Mouse (Mus musculus) effector memory CD4-positive, alpha-beta T cell, adult 7 months (primary cell): ENCODE data around the gene Mmp7. TPM values are rescaled to one million over a fixed set of nuclear protein-coding genes. Genes with fewer than 3 reads are reported as not detected.

Experiments
- polyA plus RNA-seq: library from polyadenylated mRNA; unstranded; fragments of 100-300 nt; shearing (Covaris generic); gene quantifications from one replicate; pipeline ENCODE4 v1.2.1, GENCODE M21; 2017

The Mmp7 gene
- not detected for polyA plus RNA-seq

GRCm38 (mm10) chr9:7691790-7692189 lies at the start of gene Mmp7:
Gene Mmp7 (plus strand): TSS chr9:7692090.

Other genes starting within 250 kb of the Mmp7 start
- not detected for gene Mmp3, start 246.3 kb upstream of the Mmp7 start, polyA plus RNA-seq
- 1.2 TPM for gene Mmp10, start 189.7 kb upstream of the Mmp7 start, polyA plus RNA-seq
- gene Mmp8, start 133.6 kb upstream of the Mmp7 start, polyA plus RNA-seq: not detected
- gene Mmp27, start 120.7 kb upstream of the Mmp7 start, polyA plus RNA-seq: not detected
- not detected for gene Mmp20, start 63.9 kb upstream of the Mmp7 start, polyA plus RNA-seq
- 366 TPM for gene Tmem123, start 72.0 kb downstream of the Mmp7 start, polyA plus RNA-seq
- gene Birc2, start 145.0 kb downstream of the Mmp7 start, polyA plus RNA-seq: 154 TPM
- 245 TPM for gene Birc3, start 181.1 kb downstream of the Mmp7 start, polyA plus RNA-seq